Mouse (Mus musculus): Measurements from ENCODE around the gene Ttf2.

Gene Ttf2

DNA sequence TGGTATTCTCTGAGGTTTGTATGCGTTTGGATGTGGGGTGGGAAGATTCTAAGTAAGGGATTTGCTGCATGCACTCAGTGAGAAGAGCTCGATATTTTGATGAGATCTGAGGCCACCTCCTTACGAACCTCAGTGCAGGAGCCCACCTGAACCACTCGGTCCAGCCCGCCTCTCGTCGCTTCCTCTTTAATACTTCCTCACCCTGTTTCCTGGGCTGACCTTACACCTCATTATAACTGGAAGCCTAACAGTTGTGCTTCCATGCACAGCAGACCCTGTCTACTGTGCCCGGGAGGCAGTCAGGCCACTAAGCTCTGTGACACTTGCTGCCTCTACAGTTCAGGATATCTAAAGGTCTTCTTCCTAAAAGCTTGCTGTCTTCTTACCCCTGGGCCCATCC is 9.8 kb upstream of the Ttf2 start:
- in situ Hi-C loops (cut with MseI, MboI), result loop anchor here in 1 of 2 experiments (25.0 kb wide), 1 partner anchor 483 kb away; no protein-coding TSS in a partner anchor

DNA sequence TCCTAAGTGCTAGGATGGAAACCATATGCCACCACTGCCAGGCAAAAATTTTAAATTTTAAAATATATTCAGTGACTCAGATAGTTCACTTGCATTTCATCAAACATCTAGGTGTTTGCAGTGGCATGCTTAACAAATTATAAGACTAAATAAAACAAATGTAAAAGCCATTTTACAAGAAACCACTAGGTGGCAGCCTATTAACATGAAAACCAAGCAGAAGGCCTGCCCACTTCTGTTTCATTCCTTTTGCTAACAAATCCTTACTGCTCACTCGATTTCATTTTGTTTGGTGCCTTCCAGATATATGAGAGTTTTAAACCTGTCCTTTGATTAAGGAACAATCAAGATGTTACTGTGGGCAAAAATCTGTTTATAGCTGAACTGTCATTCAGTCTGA is 4.4 kb upstream of the Ttf2 start:
- in situ Hi-C loops (cut with MseI, MboI), result loop anchor here (5.0 kb wide), 1 partner anchor 323 kb away; no protein-coding TSS in a partner anchor

DNA sequence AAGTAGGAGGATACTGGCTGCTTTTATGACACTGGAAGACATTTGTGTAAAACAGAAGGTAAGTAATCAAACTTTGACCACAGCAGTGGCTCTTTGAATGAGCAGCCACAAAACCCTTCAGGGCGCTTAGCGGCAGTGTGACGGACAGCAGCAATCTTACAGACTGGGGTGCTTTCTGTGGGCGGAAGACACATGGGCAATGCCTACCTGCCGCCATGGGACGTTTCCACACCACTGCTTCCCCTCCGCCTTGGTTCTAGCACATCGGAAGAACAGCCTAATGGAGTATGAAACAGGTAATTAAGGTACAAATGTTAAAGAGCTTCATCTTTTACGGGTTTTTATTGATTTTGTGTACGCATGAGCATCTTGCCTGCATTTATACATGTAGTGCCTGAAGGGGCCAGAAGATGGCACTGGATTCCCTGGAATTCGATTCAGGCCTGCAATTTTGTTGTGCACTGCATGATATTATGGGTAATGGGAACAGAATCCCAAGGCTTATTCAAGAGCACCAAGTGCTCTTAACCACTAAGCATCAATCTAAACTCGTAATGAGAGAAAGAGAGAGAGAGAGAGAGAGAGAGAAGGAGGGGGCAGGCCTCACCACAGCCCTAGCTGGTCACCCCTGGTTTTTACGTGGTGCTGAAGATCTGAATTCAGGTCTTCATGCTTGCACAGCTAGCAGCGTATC is 5.5 kb downstream of the Ttf2 start:
- in situ Hi-C loops (cut with MseI, MboI), result no loop called here

DNA sequence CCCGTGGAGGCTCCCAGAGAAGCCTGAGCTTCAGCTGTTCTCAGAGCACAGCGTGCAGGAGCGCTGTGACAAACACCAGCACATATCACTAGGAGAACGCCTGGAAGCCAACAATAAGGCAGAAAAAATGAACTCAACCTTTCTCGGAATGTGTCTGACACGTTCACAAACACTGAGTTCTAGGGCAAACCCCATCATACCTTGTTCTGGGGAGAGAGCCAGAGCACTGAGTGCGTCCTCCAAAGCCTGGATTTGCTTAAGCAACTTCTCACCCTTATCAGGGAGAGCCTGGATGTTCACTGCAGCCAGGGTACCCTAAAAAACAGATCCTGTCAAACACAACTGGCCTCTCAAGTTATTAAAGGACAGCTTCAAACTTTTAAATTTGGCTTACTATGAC is 8.0 kb downstream of the Ttf2 start:
- in situ Hi-C loops (cut with MseI, MboI), result no loop called here

DNA sequence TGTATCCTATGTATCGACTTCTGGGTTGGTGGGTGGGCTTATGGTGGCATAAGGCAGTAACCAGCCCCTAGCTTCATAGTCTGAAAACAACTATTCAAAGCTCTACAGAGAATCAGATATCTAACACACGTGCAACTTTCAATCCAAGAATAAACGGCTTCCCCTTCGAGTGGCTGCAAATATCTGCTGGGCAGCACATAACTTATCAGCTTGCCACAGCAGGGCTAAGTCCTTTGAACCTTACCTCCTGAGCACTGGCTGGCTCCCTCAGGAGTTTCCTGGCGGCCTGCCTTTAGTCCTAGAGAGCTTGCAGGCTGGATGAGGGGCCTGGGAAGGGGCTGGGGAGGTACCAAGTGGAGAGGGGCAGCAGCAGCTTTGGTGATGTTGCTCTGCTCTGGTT is 8.5 kb downstream of the Ttf2 start:
- in situ Hi-C loops (cut with MseI, MboI), result no loop called here

DNA sequence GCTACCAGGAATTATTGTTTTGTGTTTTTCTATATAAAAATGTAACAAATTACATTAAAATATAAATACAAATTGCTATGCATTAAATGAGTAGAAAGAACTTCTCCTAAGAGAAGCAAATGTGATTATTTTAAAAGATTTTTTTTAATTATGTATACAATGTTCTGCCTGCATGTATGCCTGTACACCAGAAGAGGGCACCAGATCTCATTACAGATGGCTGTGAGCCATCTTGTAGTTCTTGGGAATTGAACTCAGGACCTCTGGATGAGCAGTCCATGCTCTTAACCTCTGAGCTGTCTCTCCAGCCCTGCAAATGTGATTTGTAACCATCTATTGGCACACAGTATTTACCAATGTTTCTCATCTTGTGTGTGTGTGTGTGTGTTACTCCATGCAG is 14.8 kb downstream of the Ttf2 start:
- in situ Hi-C loops (cut with MseI, MboI), result no loop called here

DNA sequence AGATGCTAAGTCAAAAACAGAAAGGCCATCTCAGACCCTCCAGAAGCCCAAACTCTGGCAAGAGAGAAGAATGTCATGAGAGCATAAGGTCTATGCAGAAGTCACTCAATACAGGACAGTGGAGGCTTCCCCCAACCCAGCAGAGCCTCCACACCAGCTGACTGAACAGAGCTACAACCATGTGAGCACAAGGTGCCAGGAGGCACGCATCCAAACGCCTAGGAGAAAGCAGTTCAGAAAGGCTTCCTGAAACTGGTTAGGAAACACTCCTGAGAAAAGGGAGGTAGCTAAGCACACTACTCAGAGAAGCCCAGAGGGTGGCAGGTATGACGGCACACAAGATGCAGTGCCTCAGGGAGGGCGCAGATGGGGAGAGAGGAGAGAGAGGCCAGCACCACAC is 17.9 kb downstream of the Ttf2 start:
- in situ Hi-C loops (cut with MseI, MboI), result no loop called here

DNA sequence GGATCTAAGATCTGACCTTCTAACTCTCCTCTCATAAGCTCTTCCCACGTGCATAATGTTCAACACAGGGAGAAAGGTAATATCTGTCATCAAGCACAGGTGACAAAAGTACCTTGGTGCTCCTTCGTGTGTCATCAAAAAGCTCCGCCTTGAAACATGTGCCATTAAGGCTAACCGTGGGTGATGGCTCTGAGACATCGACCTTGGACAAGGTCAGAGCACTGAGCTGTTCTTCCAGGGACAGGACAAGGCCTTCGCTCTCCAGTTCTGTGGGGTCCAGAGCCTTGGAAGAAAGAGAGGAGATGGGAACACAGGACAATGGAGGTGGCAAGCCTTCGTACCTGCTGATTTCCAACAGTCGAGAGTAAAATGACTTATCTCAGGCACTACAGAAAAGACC is 22.2 kb downstream of the Ttf2 start:
- in situ Hi-C loops (cut with MseI, MboI), result no loop called here

DNA sequence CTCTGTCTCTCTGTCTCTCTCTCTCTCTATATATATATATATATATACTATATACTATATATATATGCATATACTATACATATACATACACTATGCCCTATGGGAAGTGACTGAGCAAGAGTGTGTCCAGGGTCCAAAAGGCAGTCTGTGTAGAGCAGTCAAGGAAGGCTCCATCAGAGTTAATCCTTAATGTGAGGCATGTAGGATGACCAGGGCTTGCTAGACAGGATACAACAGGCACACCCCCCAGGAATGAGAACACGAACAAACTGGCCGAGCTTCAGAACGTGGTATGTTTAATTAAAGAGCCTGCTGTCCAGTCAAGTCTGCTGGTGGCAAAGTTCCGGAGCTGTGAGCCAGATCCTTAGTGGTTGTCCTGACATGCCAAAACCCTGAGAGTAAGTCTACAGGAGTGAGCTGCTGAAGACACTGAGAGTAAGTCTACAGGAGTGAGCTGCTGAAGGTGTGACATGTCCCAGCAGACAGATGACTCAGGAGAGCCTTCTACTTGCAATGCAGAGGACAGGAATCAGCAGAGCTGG is 28.9 kb downstream of the Ttf2 start:
- in situ Hi-C loops (cut with MseI, MboI), result no loop called here

DNA sequence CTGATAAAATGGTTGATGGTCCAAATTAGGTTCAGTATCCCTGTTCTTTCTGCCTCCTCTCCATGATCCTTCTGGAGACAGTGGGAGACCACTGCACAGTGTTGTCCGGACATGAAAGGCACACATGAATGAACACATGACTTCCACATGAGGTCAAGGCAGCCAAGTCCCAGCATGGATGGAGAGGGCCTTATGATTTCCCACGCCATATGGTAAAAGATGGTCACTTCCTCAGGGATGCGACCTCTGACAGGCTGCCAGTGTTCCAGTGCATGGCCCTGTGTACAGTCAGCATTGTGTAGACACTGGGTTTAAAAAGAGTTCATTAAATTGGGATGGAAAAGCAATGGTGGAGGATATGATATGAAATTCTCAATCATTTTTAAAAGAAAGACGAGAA is 31.3 kb downstream of the Ttf2 start:
- in situ Hi-C loops (cut with MseI, MboI), result no loop called here

DNA sequence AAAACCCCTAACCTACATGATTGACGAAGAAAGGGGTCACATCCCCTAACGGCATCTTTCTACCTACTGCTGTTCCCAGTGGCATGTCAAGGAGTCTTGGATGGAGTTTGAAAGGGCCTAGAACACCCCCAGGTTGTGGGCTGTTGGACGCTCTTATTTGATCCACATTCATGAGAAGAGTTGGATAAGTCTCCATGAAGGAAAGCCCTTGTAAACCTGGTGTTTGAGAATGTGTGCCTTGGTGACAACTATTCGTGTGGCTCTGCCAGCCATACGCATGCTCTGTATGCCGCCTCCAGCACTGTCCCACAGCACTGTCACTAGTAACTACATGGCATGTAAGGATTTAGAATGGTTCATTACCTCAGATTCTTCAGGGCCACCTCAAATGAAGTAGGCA is 33.3 kb downstream of the Ttf2 start:
- in situ Hi-C loops (cut with MseI, MboI), result no loop called here

DNA sequence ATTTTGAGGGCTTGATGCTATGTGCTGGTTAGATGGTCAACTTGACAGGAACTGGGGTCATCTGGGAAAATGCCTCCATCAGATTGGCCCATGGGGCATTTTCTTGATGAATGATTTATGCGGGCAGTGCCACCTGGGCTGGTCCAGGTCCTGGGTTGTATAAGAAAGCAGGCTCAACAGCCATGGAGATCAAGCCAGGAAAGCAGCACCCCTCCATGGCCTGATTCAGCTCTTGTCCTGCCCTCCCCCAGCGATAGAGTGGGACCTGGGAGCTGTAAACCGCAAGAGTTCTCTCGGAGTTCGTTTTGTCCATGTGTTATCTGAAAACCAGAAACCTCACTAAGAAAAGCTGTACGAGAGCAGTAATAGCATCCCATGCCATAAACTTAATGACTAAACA is 33.9 kb downstream of the Ttf2 start:
- in situ Hi-C loops (cut with MseI, MboI), result no loop called here

DNA sequence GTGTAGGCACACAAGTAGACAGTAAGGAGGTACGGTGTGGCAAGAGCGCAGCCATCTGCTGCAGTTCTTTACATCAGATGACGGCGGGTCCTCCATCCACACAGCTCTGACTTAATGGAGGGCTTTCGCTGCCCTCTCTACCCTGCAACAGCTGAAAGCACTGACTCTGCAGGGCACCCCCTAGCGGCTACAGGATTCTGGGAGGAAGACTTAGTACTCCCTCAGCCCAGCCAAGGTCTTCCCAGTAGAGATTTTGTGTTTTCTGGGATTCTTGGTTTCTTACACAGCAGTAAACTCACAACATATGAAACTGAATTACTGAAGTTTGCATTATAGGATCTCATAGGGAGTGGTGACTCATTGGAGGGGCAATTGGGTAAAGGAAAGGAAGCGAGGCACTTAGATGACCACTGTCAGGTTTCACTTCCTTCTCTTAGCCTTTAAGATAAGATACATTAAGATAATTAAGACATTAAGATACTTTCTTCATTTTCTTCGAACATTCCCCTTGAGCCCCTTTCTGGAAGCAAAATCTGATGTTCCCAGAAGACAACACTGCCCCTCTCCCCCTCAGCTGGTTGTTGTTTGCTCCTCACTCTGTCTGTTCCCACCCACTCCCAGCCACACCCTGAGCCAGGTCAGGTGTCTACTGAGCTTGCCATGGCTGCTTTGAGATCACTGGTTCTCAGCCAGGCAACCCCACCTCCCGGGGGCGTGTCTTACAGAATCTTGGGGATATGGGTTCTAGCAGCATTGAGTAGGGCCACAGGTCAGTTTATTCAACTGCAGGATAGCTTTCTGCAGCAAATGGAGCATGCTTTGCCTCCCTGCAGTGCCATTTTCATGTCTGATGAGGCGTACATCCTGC is 37.2 kb downstream of the Ttf2 start:
- in situ Hi-C loops (cut with MseI, MboI), result no loop called here

DNA sequence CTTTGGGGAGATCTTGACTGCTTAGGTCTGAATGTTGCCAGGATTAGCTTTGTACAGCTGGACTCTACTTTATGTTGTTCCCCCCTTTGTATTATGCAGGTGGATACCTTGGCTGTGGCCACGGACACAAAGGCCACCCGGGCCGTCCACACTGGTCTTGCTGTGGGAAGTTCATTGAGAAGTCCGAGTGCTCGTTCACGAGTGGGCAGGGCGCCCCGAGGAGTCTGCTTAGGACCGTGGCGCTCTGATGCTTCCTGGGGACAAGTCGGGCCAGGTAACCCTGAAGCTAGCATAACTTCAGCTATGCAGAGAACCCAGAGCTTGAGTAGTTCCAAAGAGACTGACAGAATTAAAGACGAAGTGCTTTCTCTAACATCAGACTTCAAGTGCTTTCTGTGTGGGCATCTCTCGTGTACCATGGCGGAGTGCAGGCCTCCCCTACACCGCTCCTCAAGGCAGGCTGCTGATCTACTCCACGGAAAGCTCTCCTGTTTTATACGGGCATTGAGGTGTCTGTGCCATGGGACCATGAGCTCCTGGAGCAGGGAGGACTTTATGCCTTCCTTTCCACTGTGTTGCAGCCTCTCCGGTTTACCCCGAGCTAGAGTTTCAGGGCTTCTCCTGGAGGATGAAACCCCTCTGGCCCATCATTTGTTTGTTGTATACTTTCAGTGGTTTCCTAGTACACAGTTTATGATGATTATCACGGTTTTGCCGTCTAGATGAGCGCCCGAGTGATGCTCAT is 38.0 kb downstream of the Ttf2 start:
- in situ Hi-C loops (cut with MseI, MboI), result no loop called here

DNA sequence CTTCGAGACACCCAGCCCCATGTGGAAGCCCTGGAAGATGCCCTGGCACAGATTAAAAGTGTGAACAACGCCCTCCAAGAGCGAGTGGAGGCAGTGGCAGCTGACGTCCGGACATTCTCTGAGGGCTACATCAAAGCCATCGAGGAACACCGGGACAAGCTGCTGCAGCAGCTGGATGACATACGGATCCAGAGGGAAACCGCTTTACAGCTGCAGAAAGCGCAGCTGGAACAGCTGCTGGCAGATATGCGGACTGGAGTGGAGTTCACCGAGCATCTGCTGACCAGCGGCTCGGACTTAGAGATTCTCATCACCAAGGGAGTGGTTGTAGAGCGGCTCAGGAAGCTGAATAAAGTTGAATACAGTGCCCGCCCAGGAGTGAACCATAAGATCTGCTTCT is 44.3 kb downstream of the Ttf2 start:
- in situ Hi-C loops (cut with MseI, MboI), result no loop called here

DNA sequence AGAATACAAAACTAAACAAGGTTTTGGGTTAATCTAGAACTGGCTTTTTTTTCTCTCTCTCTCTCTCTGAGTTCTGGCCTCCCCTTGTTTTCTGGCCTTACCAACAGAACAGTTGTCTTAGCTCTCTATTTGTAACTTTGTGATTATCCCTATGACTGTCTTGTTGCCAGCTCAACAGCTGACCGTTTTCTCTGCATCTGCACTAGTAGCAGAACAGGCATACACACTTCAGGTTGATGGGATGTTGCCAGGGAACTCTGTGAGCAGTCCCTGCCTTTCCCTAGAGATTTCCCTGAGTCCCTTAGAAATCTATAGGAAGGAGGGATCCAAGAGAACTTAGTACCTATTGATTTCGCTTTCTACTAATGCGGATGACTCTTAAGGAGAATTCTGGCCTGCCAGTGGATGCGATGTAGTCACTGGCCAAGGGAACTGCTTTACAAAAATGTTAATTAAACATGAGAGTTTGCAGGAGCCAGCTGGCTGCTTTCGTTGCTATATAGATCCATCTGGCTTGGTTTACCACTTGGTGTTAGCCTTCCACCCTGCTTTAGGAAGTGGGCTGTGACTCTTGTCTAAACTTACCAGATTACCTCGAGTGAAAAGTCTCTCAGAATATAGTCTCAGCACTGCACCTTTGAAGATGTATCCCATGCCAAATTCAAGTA is 45.3 kb downstream of the Ttf2 start:
- in situ Hi-C loops (cut with MseI, MboI), result no loop called here

DNA sequence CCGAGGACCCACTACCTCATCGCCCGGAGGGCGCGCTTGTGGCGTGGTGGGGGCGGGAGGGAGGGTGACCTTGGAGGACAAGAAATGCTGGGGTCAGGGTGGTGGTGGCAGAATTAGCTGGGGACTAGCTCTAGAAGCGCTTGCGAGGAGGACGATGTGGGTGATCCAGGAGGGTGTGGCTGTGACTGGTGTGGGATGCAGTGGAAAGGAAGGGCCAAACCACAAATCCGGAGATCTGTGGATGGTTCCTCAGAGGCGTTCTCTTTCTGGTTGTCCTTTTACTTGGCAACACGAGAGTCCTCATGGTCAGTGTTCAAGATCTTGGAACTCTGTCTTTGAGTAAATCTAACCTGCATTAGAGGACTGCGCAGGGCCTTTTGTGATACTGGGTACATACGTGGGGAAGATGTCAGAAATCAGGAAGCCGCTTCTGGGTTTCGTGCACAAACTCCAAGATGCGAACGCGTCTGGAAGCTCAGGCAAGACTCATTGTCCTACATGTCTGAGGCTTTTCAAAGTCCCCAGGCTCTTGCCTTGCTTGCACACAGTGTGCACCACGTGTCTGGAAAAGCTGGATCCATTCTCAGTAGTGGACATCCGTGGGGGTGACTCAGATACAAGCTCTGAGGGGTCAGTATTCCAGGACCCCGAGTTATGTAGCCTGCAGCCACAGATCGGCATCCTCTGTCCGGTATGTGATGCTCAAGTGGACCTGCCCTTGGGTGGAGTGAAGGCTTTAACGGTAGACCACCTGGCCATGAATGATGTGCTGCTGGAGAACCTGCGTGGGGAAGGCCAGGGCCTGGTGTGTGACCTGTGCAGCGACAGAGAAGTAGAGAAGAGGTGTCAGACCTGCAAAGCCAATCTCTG is 46.7 kb downstream of the Ttf2 start:
- in situ Hi-C loops (cut with MseI, MboI), result no loop called here

DNA sequence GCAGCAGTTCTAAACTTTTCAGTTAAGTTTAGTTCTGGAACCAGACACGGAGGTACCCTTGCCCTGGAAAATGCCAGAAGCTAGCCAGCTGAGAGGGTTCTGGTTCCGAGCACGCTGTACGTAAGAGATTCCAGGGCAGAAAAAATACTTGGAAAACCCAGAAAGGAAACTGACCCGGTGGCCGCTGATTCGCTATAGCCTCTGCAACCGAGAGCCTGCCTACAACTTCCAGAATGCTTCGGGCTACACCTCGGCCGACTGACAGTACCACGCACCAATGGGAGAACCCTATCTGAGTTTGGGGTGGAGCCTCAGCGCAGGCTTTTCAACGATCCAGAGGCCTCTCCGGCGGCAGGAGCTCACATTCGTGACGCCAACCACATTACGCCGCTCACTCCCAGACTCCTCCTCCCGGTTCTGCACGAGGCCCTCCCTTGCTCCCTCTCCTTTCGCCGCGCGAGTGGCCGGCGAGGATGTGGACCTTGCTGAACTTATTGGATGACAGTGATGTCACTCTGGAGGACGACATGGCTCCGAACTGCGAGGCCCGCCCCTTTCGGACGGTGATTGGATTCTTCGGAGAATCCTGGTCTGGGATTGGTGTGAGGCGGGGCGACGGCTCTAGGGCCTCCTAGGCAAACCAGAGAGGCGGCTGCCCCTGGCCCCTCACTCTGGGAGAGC is 47.5 kb downstream of the Ttf2 start, which contains the start of gene Trim45:
Gene Trim45 (plus strand): TSS at position 378 of the 681 bp plus-strand sequence.
- in situ Hi-C loops (cut with MseI, MboI), result no loop called here

DNA sequence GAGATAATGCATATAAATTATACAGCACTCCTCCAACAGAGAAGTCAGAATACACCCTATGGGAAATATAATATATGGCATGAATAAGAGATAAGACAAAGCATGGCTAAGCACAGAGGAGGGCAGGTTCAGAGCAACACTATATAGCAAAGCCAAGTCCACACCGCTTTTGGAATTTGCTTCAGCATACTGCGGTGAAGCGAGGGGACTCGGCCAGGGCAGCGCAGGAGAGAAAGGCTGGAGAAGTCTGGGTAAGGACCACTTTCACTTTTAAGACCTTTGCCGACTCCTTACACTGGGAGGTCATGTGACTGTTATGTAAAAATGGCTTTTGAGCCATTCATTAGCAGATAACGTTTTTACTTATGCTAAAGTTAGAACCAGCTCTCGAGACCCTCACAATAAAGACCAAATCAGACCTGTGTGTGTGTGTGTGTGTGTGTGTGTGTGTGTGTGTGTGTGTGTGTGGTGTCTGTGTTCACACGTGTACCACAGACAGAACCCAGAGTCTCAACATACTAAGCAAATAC is 48.8 kb downstream of the Ttf2 start:
- in situ Hi-C loops (cut with MseI, MboI), result no loop called here

DNA sequence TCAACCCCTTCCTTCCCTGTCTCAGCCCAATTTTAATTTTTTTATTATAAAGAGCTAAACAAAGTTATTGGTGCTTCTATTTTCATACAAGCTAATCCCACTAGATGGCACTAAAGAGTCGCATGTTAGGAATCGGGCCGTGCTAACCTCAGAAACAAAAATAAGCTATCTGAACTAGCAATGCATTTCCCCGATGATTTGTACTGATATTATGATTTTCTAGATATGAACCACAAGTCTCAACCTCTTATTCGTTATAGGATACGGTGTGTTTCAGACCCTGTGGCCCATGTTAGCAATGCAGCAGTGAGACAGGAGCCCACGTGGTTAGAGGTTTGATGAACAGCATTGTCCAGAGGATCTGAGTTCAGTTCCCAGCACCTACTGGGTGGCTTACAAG is 52.6 kb downstream of the Ttf2 start:
- in situ Hi-C loops (cut with MseI, MboI), result no loop called here
